Mouse (Mus musculus) adipose tissue, adult 10 weeks (tissue): ENCODE results near the gene Jdp2. TPM values are rescaled to one million over a fixed set of nuclear protein-coding genes. Genes with fewer than 3 reads are reported as not detected.

Source experiments
- polyA plus RNA-seq: library from polyadenylated mRNA; stranded (reverse); fragments of 350-450 nt; fragmentation: Illumina TruSeq; extraction: RNeasy Lipid Tissue Mini Kit (QIAGEN cat#74804); gene quantifications from one replicate; pipeline ENCODE4 v1.2.3, GENCODE M21; 2014; ENCODE audit warnings: low read depth, low replicate concordance

Jdp2 gene
- polyA plus RNA-seq, result 8.9 TPM

DNA sequence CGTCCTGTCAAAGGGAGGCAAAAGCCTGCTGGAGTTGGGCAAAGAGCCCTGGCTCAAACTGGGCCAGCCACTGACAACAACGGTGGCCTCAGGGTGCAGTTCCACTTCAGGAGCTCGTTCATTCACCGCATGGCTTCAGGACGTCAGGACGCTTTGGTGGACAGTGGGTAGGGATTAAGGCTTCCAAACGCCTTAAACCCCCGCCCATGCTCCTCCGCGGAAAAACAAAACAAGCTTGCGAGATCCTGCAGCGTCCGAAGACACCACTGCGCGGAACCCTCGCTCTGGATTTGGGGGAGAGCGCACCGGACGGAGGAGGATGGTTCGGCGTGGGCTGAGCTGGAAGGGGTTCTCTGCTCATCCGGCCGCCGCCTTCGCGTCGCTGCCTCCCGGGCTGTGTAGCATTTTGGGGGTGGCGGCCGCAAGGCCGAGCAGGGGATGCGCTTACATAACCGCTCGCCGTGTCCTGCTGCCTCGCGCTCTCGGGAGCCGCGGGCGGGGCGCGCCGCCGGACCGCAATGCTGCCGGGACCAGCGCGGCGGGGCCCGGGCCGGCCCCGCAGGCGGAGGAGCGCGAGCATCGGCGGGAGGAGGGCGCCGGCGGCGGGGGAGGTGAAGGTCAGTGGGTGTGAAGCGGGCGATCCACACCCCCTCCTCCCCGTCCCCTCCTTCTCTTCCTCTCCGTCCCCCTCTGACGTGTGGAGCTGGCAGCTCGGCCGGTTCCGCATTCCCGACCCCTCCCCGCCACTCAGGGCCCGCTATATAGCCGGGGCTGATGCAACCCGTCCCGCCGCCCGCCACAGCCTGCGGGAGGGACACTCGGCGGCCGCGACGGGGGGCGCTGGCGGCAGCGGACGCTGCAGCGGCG, at the start of gene Jdp2:
Gene Jdp2, plus strand, starts transcription at position 417 of the 867 bp plus-strand sequence.

GRCm38 (mm10) chr12:85686466-85687216, 87.8 kb downstream of the Jdp2 start, which contains the start of gene Batf:
Batf (plus strand) TSS chr12:85686669.

Other genes with a start within 250 kb of the Jdp2 start
- gene Tmed10, start 224.2 kb upstream of the Jdp2 start, polyA plus RNA-seq, result 381 TPM
- gene Fos, start 125.1 kb upstream of the Jdp2 start, polyA plus RNA-seq, result 67.4 TPM
- gene Batf, start 87.6 kb downstream of the Jdp2 start, polyA plus RNA-seq, result 1.4 TPM
- gene Flvcr2, start 147.5 kb downstream of the Jdp2 start, polyA plus RNA-seq, result 1.8 TPM
- 40.8 TPM for gene Erg28, start 225.5 kb downstream of the Jdp2 start, polyA plus RNA-seq
- 13.4 TPM for gene Ttll5, start 225.6 kb downstream of the Jdp2 start, polyA plus RNA-seq